Mouse (Mus musculus) midbrain, postnatal 0 days (tissue): ENCODE data around the gene Vtcn1. TPM values are rescaled to one million over a fixed set of nuclear protein-coding genes. Genes with fewer than 3 reads are reported as not detected.
A peak's percentile ranks its signal among the peaks of the same experiment; 100 is the strongest.

Source experiments
- ATAC-seq: fragments of 200-750 bp; cut with Nextera tagmentation; 2 replicates; pipeline ENCODE4 v1.8.0; 2017; ENCODE audit warnings: moderate number of reproducible peaks, mild to moderate bottlenecking, moderate TSS enrichment, moderate library complexity; ENCODE audit not compliant: low FRiP score
- DNase-seq: peaks from one replicate; pipeline ENCODE4 v3.0.0-alpha.2; 2015; ENCODE audit warnings: low spot score
- H3K27ac ChIP-seq: fragments of 300-500 bp; sonication (generic); 2 replicates; pipeline ENCODE4 v1.5.1; 2014; ENCODE audit warnings: low read depth, mild to moderate bottlenecking, low read length, mixed read lengths
- H3K27me3 ChIP-seq: fragments of 300-500 bp; sonication (generic); 2 replicates; pipeline ENCODE4 v1.6.1; 2014; ENCODE audit warnings: low read length, control low read depth, mixed read lengths; ENCODE audit not compliant: insufficient read depth
- H3K36me3 ChIP-seq: fragments of 300-500 bp; sonication (generic); 2 replicates; pipeline ENCODE4 v1.6.1; 2014; ENCODE audit warnings: low read length, control low read depth, mixed read lengths; ENCODE audit not compliant: insufficient read depth
- H3K4me1 ChIP-seq: fragments of 300-500 bp; sonication (generic); 2 replicates; pipeline ENCODE4 v1.6.1; 2014; ENCODE audit warnings: mild to moderate bottlenecking, control low read depth, antibody characterized with exemption, low read length, mixed read lengths; ENCODE audit not compliant: insufficient read depth
- H3K4me2 ChIP-seq: fragments of 300-500 bp; sonication (generic); 2 replicates; pipeline ENCODE4 v1.6.1; 2014; ENCODE audit warnings: low read depth, mild to moderate bottlenecking, low read length, mixed read lengths; ENCODE audit not compliant: poor library complexity, severe bottlenecking
- H3K4me3 ChIP-seq: fragments of 300-500 bp; sonication (generic); 2 replicates; pipeline ENCODE4 v1.5.1; 2014; ENCODE audit warnings: low read depth, mild to moderate bottlenecking, low read length, moderate library complexity
- H3K9ac ChIP-seq: fragments of 300-500 bp; sonication (generic); replicated peaks from 2 replicates; pipeline ENCODE4 v1.6.1; 2014; ENCODE audit warnings: mild to moderate bottlenecking, low read length, moderate library complexity, mixed read lengths; ENCODE audit not compliant: poor library complexity, severe bottlenecking
- H3K9me3 ChIP-seq: fragments of 300-500 bp; sonication (generic); 2 replicates; pipeline ENCODE4 v1.6.1; 2016; ENCODE audit warnings: low read length, control low read depth
- CTCF ChIP-seq: IDR thresholded peaks from 2 replicates; pipeline ENCODE4 v1.5.1; 2016; ENCODE audit warnings: antibody characterized with exemption, mild to moderate bottlenecking
- WGBS: fragments of 180-500 bp; shearing (Covaris S2); extraction: QIAGEN DNeasy Blood & Tissue Kit; methylation state at CpG from one replicate; pipeline ENCODE4 v1.1.7; 2014; 5-methylcytosine and 5-hydroxymethylcytosine counted together
- polyA plus RNA-seq: library from polyadenylated mRNA; unstranded; fragments of >200 nt; fragmentation: Nextera tagmentation; extraction: Ambion mirVana; gene quantifications from 2 replicates; pipeline ENCODE4 v1.2.1, GENCODE M21; 2015
- total RNA-seq: library from RNA; depleted of rRNA; stranded (reverse); fragments of >200 nt; gene quantifications from 2 replicates; pipeline ENCODE4 v1.2.3, GENCODE M21; 2014

The Vtcn1 gene
- total and polyA plus RNA-seq, 2 experiments from 2014 or later: not detected

DNA sequence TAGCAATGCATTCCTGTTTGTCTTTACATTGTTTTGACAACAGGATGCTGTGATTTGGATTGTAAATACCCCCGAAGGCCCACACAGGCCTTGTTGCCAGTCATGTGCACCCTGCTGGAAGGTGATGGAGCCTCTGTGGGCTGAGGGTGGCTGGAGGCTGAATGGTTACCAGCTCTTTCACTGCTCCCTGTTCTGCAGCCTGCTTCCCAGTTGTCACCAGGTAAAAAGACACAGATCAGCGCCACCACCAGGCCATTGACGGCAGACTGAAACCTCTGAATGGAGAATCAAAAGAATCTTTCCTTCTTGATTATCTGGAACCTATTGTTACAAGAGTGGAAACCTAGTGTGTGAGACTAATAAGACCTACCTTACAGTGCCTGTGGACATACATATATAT is 81.7 kb downstream of the Vtcn1 start:
- DNase-seq: no peak
- no peak overlapping the region for H3K4me2 ChIP-seq
- no peaks in the 10 kb centered on the region for H3K27me3 ChIP-seq
- H3K4me3 ChIP-seq: no peak overlapping the region
- no peak for ATAC-seq
- no peaks in the 10 kb centered on the region for H3K36me3 ChIP-seq
- no peak overlapping the region for H3K9ac ChIP-seq
- H3K9me3 ChIP-seq: no peaks in the 10 kb centered on the region
- no peaks in the 10 kb centered on the region for H3K4me1 ChIP-seq
- peak; percentile 49 for TF ChIP-seq CTCF
- no peak overlapping the region for H3K27ac ChIP-seq
- whole genome bisulfite sequencing: 25% methylated on average over 3 of the region's 3 CpGs

DNA sequence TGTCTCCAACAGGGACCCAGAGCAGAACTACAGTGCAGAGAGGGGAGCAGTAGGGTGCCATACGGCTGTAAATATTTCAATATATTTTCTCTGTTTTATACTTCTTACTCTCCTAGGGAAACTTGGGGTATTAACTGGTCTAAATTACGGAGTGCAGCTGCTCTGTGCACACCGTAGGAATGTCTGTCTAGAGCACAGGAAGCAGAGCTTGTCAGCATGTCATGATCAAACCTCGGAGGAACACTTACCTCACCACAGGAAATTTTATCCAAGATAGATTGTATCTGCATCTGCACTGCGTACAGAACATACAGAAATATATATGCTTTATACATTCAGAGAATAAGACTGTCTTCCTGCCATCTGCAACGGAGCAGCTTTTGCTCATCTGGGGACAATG is 83.3 kb downstream of the Vtcn1 start:
- Histone ChIP-seq H3K9me3 (no peaks in the 10 kb centered on the region), H3K4me3 (no peak overlapping the region), H3K36me3 (no peaks in the 10 kb centered on the region), H3K27ac (no peak overlapping the region), H3K4me2 (no peak overlapping the region), H3K27me3 (no peaks in the 10 kb centered on the region), H3K9ac (no peak overlapping the region), H3K4me1 (no peaks in the 10 kb centered on the region)
- TF ChIP-seq CTCF: no peak
- 69% methylated on average over 6 of the region's 6 CpGs for WGBS
- DNase-seq: no peak
- ATAC-seq: no peak

DNA sequence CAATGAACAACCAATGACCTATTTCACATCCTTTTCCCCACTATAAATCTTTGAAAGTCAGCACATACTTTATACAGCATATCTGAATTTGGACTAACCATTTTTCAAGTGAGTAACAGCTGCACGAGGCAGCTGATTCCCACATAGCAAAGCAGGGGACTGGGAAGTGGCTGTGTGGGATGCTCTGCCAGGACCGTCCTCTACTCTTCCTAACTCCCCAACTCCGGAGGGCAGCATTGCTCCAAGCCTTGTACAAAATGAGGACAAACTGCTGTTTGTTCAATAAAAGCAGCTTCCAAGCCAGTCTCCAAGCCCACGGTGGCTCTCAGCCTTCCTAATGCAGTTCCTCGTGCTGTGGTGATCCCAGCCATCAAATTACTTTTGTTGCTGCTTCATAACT is 85.4 kb downstream of the Vtcn1 start:
- DNase-seq: no peak
- WGBS: 60% methylated on average over 5 of the region's 5 CpGs

DNA sequence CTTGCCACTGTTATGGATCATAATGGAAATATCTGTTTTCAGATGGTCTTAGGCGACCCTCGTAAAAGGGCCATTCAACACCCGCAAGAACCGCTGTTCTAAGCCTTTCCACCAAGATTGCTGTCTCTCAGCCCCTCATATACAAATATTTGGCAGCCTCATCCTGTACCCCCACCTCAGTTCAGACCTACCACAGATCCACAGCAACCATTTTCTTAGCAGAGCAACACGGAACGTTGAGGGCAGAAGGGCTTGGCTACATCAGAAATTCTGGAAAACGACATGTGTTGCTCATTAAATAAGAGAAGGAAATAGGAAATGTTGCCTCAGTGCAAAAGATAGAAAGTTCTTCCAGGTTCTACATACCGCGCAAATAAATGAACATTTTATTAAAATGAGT is 85.8 kb downstream of the Vtcn1 start:
- TF ChIP-seq CTCF: no peak
- 83% methylated on average over 9 of the region's 9 CpGs for WGBS
- H3K36me3 ChIP-seq: no peaks in the 10 kb centered on the region
- no peak for DNase-seq
- H3K9me3 ChIP-seq: no peaks in the 10 kb centered on the region
- no peak overlapping the region for H3K27ac ChIP-seq
- H3K4me2 ChIP-seq: no peak overlapping the region
- H3K4me1 ChIP-seq: no peaks in the 10 kb centered on the region
- H3K4me3 ChIP-seq: no peak overlapping the region
- ATAC-seq: no peak
- H3K27me3 ChIP-seq: no peaks in the 10 kb centered on the region
- H3K9ac ChIP-seq: no peak overlapping the region

More for the DNA sequence above, 85.4 kb downstream of the Vtcn1 start:
- no peaks in the 10 kb centered on the region for H3K36me3 ChIP-seq
- H3K4me1 ChIP-seq: no peaks in the 10 kb centered on the region
- ATAC-seq: no peak
- no peak overlapping the region for H3K4me2 ChIP-seq
- H3K9me3 ChIP-seq: no peaks in the 10 kb centered on the region
- no peak overlapping the region for H3K27ac ChIP-seq
- TF ChIP-seq CTCF: no peak
- H3K27me3 ChIP-seq: no peaks in the 10 kb centered on the region
- H3K9ac ChIP-seq: no peak overlapping the region
- no peak overlapping the region for H3K4me3 ChIP-seq

DNA sequence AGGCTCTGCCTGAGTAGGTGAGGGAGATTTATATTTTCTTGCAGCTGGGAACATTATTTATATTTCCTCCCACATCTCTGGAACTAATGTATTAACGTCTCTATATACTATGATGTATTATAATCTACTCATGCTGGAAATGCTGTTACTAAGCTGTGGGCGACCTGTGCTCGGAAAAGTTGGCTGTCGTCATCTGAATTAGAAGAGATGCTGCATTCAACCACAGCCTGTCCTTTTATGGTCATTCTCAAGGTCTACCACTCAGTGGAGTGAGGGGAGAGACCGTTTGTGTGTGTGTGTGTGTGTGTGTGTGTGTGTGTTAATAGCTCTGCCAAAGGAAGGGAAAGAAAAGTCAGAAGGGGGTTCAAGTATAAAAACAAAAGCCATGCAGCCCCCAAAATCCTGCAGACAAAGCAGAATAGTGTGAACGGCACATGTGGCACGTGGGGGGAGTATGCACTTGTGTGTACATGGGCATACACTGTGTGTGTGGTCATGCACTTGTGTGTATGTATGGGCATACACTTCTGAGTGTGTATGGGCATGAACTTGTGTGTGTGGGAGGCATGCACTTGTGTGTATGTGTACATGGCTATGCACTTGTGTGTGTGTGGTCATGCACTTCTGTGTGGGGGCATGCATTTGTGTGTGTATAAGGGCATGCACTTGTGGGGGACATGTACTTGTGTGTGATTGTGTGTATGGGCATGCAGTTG is 86.4 kb downstream of the Vtcn1 start:
- Histone ChIP-seq H3K4me3 (no peak overlapping the region), H3K4me2 (no peak overlapping the region), H3K9me3 (no peaks in the 10 kb centered on the region), H3K4me1 (no peaks in the 10 kb centered on the region), H3K36me3 (no peaks in the 10 kb centered on the region), H3K9ac (no peak overlapping the region), H3K27ac (no peak overlapping the region), H3K27me3 (no peaks in the 10 kb centered on the region)
- no peak for DNase-seq
- peak; percentile 26; the same call in 1 of the 2 replicates for ATAC-seq
- 69% methylated on average over 7 of the region's 7 CpGs for WGBS
- no peak for TF ChIP-seq CTCF

DNA sequence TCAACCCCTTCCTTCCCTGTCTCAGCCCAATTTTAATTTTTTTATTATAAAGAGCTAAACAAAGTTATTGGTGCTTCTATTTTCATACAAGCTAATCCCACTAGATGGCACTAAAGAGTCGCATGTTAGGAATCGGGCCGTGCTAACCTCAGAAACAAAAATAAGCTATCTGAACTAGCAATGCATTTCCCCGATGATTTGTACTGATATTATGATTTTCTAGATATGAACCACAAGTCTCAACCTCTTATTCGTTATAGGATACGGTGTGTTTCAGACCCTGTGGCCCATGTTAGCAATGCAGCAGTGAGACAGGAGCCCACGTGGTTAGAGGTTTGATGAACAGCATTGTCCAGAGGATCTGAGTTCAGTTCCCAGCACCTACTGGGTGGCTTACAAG is 91.6 kb downstream of the Vtcn1 start:
- peak; percentile 82 for TF ChIP-seq CTCF
- Histone ChIP-seq H3K27me3 (no peaks in the 10 kb centered on the region), H3K4me3 (no peak overlapping the region), H3K27ac (no peak overlapping the region), H3K9ac (no peak overlapping the region), H3K9me3 (no peaks in the 10 kb centered on the region), H3K4me1 (no peaks in the 10 kb centered on the region), H3K36me3 (no peaks in the 10 kb centered on the region), H3K4me2 (no peak overlapping the region)
- DNase-seq (peak; percentile 83), ATAC-seq (no peak)
- WGBS: 17% methylated on average over 7 of the region's 7 CpGs
